Mouse (Mus musculus) heart, adult 2 months (tissue): ENCODE results near the gene Rai1. TPM values are rescaled to one million over a fixed set of nuclear protein-coding genes. Genes with fewer than 3 reads are reported as not detected.

Experiments
- DNase-seq, 2 experiments: peaks; one replicate each; pipeline ENCODE4 v3.0.0; 2021
- H3K27ac ChIP-seq: fragments of 200-600 bp; 2 replicates; pipeline ENCODE4 v1.8.1; 2022
- H3K27me3 ChIP-seq: fragments of 200-500 bp; 2 replicates; pipeline ENCODE4 v1.6.1; 2012; ENCODE audit warnings: mild to moderate bottlenecking, low read length, inconsistent platforms, mixed read lengths; ENCODE audit not compliant: control insufficient read depth, insufficient read depth
- H3K36me3 ChIP-seq: fragments of 200-500 bp; 2 replicates; pipeline ENCODE4 v1.6.1; 2012; ENCODE audit warnings: low read length, inconsistent platforms; ENCODE audit not compliant: control insufficient read depth, insufficient read depth
- H3K4me1 ChIP-seq: fragments of 200-500 bp; 2 replicates; pipeline ENCODE4 v1.6.1; 2011; ENCODE audit warnings: low read length; ENCODE audit not compliant: control insufficient read depth, insufficient read depth
- H3K4me3 ChIP-seq: fragments of 200-600 bp; 2 replicates; pipeline ENCODE4 v1.8.1; 2022
- H3K79me2 ChIP-seq: fragments of 200-500 bp; replicated peaks from 2 replicates; pipeline ENCODE4 v1.6.1; 2012; ENCODE audit warnings: mild to moderate bottlenecking, inconsistent platforms, low read length, moderate library complexity, mixed read lengths; ENCODE audit not compliant: control insufficient read depth, insufficient read depth
- H3K9ac ChIP-seq: fragments of 200-500 bp; 2 replicates; pipeline ENCODE4 v1.6.1; 2012; ENCODE audit warnings: low read depth, mild to moderate bottlenecking, control low read depth, inconsistent platforms, low read length, mixed read lengths
- CTCF ChIP-seq: fragments of 200-600 bp; IDR thresholded peaks from 2 replicates; pipeline ENCODE4 v1.8.1; 2022; ENCODE audit warnings: antibody characterized with exemption, mild to moderate bottlenecking, moderate library complexity
- EP300 ChIP-seq: fragments of 200-500 bp; IDR thresholded peaks from 2 replicates; pipeline ENCODE4 v1.6.1; 2011; ENCODE audit warnings: low read depth, low read length, control low read depth; ENCODE audit not compliant: insufficient read depth
- POLR2A ChIP-seq: fragments of 200-500 bp; IDR thresholded peaks from 2 replicates; pipeline ENCODE4 v1.6.1; 2011; ENCODE audit warnings: mild to moderate bottlenecking, low read depth, low read length, control low read depth; ENCODE audit not compliant: insufficient read depth
- WGBS: fragments of 180-500 bp; shearing (Covaris S2); methylation state at CpG from one replicate; pipeline ENCODE4 v1.1.7; 2018; 5-methylcytosine and 5-hydroxymethylcytosine counted together
- intact Hi-C: fragments of 180-260 bp; cut with DNase I; formaldehyde crosslinking; loops from one replicate; pipeline ENCODE4 v1.15.1; 2025
- polyA plus RNA-seq: library from polyadenylated mRNA; depleted of rRNA; stranded (reverse); fragments of >200 nt; gene quantifications from 2 replicates; pipeline ENCODE4 v1.2.3, GENCODE M21; 2012
- total RNA-seq, 2 experiments: library from RNA; stranded (reverse); gene quantifications; 2 replicates each; pipeline ENCODE4 v1.2.3; 2021

The Rai1 gene
- total and polyA plus RNA-seq, 3 experiments: 20.0 to 26.5 (median 21.8) TPM

- no peaks in the 10 kb centered on the region for H3K36me3 ChIP-seq
- intact Hi-C loops: no loop called here
- peak overlapping the region; percentile 55 for H3K4me3 ChIP-seq
- peak overlapping the region; percentile 55 for H3K27ac ChIP-seq
- WGBS: 9% methylated on average over 2 of the region's 2 CpGs
- no peak for DNase-seq
- H3K27me3 ChIP-seq: no peaks in the 10 kb centered on the region
- H3K79me2 ChIP-seq: peaks cover 2% of the 10 kb centered on the region; the same call in 1 of the 2 replicates
- peaks cover 24% of the 10 kb centered on the region for H3K4me1 ChIP-seq
- TF ChIP-seq EP300 (no peak), CTCF (no peak), POLR2A (no peak)
- H3K9ac ChIP-seq: peak overlapping the region; percentile 55
These were observed 105.1 kb downstream of the Rai1 start for GRCm38 (mm10) chr11:60209933-60210249.

GRCm38 (mm10) chr11:60210305-60210724 lies 105.5 kb downstream of the Rai1 start:
- H3K27ac ChIP-seq: peak overlapping the region; percentile 55
- H3K4me1 ChIP-seq: peaks cover 24% of the 10 kb centered on the region
- peaks cover 2% of the 10 kb centered on the region; the same call in 1 of the 2 replicates for H3K79me2 ChIP-seq
- 1% methylated on average over 37 of the region's 47 CpGs for WGBS
- no peaks in the 10 kb centered on the region for H3K36me3 ChIP-seq
- H3K27me3 ChIP-seq: no peaks in the 10 kb centered on the region
- peak; percentile 67; the same call in 1 of the 2 replicates for TF ChIP-seq POLR2A
- TF ChIP-seq CTCF: no peak
- H3K4me3 ChIP-seq: peak overlapping the region; percentile 55
- intact Hi-C loops: no loop called here
- peak; percentile 93 to 96 for DNase-seq
- H3K9ac ChIP-seq: peak overlapping the region; percentile 55

GRCm38 (mm10) chr11:60211152-60211551 lies 106.3 kb downstream of the Rai1 start:
- intact Hi-C loops: no loop called here
- 68% methylated on average over 3 of the region's 3 CpGs for WGBS
- no peaks in the 10 kb centered on the region for H3K36me3 ChIP-seq
- peaks cover 24% of the 10 kb centered on the region for H3K4me1 ChIP-seq
- H3K79me2 ChIP-seq: peaks cover 2% of the 10 kb centered on the region; the same call in 1 of the 2 replicates
- no peak for DNase-seq
- no peak overlapping the region for H3K9ac ChIP-seq
- TF ChIP-seq POLR2A (no peak), EP300 (no peak), CTCF (no peak)
- H3K27me3 ChIP-seq: no peaks in the 10 kb centered on the region
- H3K4me3 ChIP-seq: no peak overlapping the region
- H3K27ac ChIP-seq: peak overlapping the region; percentile 55; the same call in 1 of the 2 replicates

- TF ChIP-seq EP300 (no peak), CTCF (no peak), POLR2A (no peak)
- 66% methylated on average over 12 of the region's 12 CpGs for WGBS
- no peaks in the 10 kb centered on the region for H3K27me3 ChIP-seq
- H3K79me2 ChIP-seq: peaks cover 2% of the 10 kb centered on the region; the same call in 1 of the 2 replicates
- H3K4me3 ChIP-seq: no peak overlapping the region
- intact Hi-C loops: no loop called here
- no peak overlapping the region for H3K9ac ChIP-seq
- H3K27ac ChIP-seq: no peak overlapping the region
- H3K4me1 ChIP-seq: peaks cover 24% of the 10 kb centered on the region
- no peak for DNase-seq
- H3K36me3 ChIP-seq: no peaks in the 10 kb centered on the region
These were observed 106.9 kb downstream of the Rai1 start for GRCm38 (mm10) chr11:60211761-60212160.

- WGBS: 71% methylated on average over 6 of the region's 6 CpGs
- no peak overlapping the region for H3K27ac ChIP-seq
These were observed 108.5 kb downstream of the Rai1 start for GRCm38 (mm10) chr11:60213266-60213665.

DNA sequence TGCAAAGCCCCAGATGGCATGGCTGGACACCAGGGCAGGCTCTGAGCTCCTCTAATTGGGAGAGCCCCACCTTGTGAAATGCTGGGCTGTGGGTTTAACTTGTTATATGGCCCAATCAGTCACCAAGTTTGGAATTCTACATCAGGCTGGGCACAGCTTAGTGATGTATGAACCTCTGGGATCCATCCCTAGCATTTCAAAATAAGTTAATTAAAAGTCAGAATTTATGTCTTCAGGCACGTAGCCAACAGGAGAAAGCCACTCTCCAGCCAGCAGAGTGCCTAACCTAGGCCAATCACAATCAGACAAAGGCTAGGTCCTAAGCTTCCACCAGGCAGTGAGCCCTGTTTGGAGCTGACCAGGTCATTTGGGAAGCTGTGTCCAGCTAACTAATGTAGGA lies 111.9 kb downstream of the Rai1 start:
- Histone ChIP-seq H3K27me3 (no peaks in the 10 kb centered on the region), H3K79me2 (peaks cover 7% of the 10 kb centered on the region), H3K9ac (no peak overlapping the region), H3K27ac (no peak overlapping the region), H3K4me3 (no peak overlapping the region), H3K36me3 (no peaks in the 10 kb centered on the region), H3K4me1 (peaks cover 9% of the 10 kb centered on the region)
- WGBS: 91% methylated on average over 1 of the region's 1 CpGs
- DNase-seq: no peak
- TF ChIP-seq EP300: no peak
- TF ChIP-seq CTCF: no peak
- no peak for TF ChIP-seq POLR2A
- intact Hi-C loops: no loop called here

More at GRCm38 (mm10) chr11:60213266-60213665, 108.5 kb downstream of the Rai1 start:
- DNase-seq: no peak
- intact Hi-C loops: no loop called here
- no peaks in the 10 kb centered on the region for H3K27me3 ChIP-seq
- no peaks in the 10 kb centered on the region for H3K36me3 ChIP-seq
- TF ChIP-seq EP300: no peak
- TF ChIP-seq CTCF: no peak
- TF ChIP-seq POLR2A: no peak
- H3K4me3 ChIP-seq: no peak overlapping the region
- H3K4me1 ChIP-seq: peaks cover 26% of the 10 kb centered on the region
- peaks cover 2% of the 10 kb centered on the region for H3K79me2 ChIP-seq
- H3K9ac ChIP-seq: no peak overlapping the region
